Mouse (Mus musculus) heart, adult 2 months (tissue): ENCODE results near the gene Aup1.

Experiments
- CTCF ChIP-seq: fragments of 200-600 bp; IDR thresholded peaks from 2 replicates; pipeline ENCODE4 v1.8.1; 2022; ENCODE audit warnings: antibody characterized with exemption, mild to moderate bottlenecking, moderate library complexity
- EP300 ChIP-seq: fragments of 200-500 bp; IDR thresholded peaks from 2 replicates; pipeline ENCODE4 v1.6.1; 2011; ENCODE audit warnings: low read depth, low read length, control low read depth; ENCODE audit not compliant: insufficient read depth

GRCm38 (mm10) chr6:83006114-83006513 lies 48.2 kb upstream of the Aup1 start:
- TF ChIP-seq CTCF = no peak
- TF ChIP-seq EP300 = no peak
